Mouse (Mus musculus) thymus, adult 2 months (tissue): ENCODE results near the gene Rere.

ENCODE experiments used
- CTCF ChIP-seq: fragments of 200-500 bp; IDR thresholded peaks from 2 replicates; pipeline ENCODE4 v1.5.1; 2012; ENCODE audit warnings: mild to moderate bottlenecking, control low read depth, low read length, moderate library complexity, borderline replicate concordance; ENCODE audit not compliant: control insufficient read depth, poor library complexity, insufficient read depth; ENCODE audit errors: extremely low read depth
- POLR2A ChIP-seq: fragments of 200-500 bp; IDR thresholded peaks from 2 replicates; pipeline ENCODE4 v1.6.1; 2012; ENCODE audit warnings: mild to moderate bottlenecking, low read length, control low read depth, moderate library complexity; ENCODE audit not compliant: control insufficient read depth, poor library complexity, insufficient read depth; ENCODE audit errors: extremely low read depth

- no peak for TF ChIP-seq CTCF
- no peak for TF ChIP-seq POLR2A
Observed at GRCm38 (mm10) chr4:150238433-150239086, 42.9 kb upstream of the Rere start.
